Mouse (Mus musculus): ENCODE data around the gene Pik3ap1. TPM values are rescaled to one million over a fixed set of nuclear protein-coding genes. Genes with fewer than 3 reads are reported as not detected.
"Not testable (repeated sequence)": the region's sequence is repeated elsewhere in the genome, so short reads cannot be mapped to it uniquely, and the experiment has no call there.

Gene Pik3ap1
- 1.9 and 2.0 TPM in 2 replicates for polyA plus RNA-seq (2015; fragmentation: Nextera tagmentation; extraction: Ambion mirVana)

DNA sequence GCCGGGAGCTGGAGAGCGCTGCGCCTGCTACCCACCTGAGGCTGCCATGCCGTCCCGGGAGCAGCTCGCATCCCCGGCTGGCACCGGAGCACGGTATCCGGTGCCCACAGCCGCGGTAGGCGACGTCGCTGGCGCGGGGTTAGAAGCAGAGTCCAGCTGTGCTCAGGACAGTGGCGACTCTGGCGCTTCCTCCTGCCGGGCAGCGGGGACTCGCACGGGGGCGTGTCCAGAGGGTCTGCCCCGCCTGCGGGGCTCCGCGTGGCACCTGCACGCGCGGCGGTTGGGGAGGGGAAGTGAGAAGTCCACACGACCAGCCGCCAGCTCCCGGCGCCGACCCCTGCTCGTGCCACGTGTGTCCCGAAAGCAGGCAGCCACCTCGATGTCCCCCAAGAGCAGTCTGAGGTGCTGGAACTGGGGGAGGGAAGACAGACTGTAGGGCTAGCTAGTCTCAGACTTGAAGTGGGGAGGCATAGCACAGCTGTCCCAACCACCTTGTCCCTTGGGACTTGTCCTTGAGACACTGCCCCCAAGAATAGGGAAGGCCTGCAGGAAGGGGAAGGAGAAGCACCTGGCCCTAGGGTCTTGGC is at the start of gene Pik3ap1:
Gene Pik3ap1, minus strand, starts transcription at position 181 of the 587 bp plus-strand sequence.
- Histone ChIP-seq H3K27ac (ENCODE audit: low read length) (no peak within 1 kb of the TSS), H3K4me1 (ENCODE audit: control insufficient read depth, insufficient read depth, low read length) (peaks cover 8% of the 10 kb centered on the region; the same call in 1 of the 2 replicates), H3K4me3 (ENCODE audit: low read depth, low read length) (peak within 1 kb of the TSS; percentile 45), H3K9ac (ENCODE audit: low read depth, low read length) (peak within 1 kb of the TSS; percentile 54), H3K9me3 (replicated peaks; ENCODE audit: control insufficient read depth, low read length, poor library complexity, severe bottlenecking) (no peaks in the 10 kb centered on the region), H3K27me3 (ENCODE audit: control insufficient read depth, insufficient read depth, low read depth, low read length) (peaks cover 17% of the 10 kb centered on the region), H3K36me3 (ENCODE audit: control insufficient read depth, insufficient read depth, low read length) (no peaks in the 10 kb centered on the region), H3K4me2 (ENCODE audit: low read length) (peak within 1 kb of the TSS; percentile 88)
- no peak for ATAC-seq
- WGBS, result under 1% methylated on average over 34 of the region's 41 CpGs

- ATAC-seq; H3K4me3 ChIP-seq (ENCODE audit: low read depth, low read length): not testable (repeated sequence)
- WGBS, result no CpG with 5 or more reads among the region's 6 CpGs
Observed at GRCm38 (mm10) chr19:41431512-41432164, 46.7 kb upstream of the Pik3ap1 start.

DNA sequence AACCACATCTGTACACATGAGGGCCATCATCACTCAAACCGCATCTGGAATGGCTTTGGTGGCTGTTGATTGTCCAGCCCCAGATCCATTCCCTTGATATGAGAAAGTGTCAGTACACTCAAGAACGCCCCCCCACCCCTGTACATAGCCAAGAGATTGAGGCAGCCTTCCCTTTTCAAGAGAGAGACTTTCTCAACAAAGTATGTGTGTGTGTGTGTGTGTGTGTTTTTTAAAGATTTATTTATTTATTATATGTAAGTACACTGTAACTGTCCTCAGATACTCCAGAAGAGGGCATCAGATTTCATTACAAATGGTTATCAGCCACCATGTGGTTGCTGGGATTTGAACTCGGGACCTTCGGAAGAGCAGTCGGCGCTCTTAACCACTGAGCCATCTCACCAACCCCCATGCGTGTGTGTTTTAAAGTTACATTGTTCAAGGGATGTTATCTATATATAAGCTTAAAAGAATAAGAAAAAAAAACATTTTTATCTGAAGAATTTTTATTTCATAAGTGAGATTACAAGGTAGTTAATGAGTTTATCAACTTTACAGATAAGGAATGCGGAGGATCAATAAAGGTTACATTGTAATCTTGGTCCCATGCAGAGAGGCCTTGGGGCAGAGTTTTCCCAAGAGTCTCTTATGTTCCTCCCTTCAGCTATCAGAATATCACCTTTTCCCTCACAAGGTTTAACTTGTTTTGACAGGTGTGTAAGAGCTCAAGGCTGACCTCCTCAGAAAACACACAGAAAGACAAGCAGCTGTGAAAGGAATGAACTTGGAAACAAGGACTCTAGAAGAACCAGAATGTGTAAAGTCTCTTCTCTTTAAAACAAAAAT is 41.2 kb upstream of the Pik3ap1 start:
- not testable (repeated sequence) for H3K27ac ChIP-seq (ENCODE audit: low read length); H3K4me2 ChIP-seq (ENCODE audit: low read length); H3K36me3 ChIP-seq (ENCODE audit: control insufficient read depth, insufficient read depth, low read length); H3K27me3 ChIP-seq (ENCODE audit: control insufficient read depth, insufficient read depth, low read depth, low read length); ATAC-seq; H3K9ac ChIP-seq (ENCODE audit: low read depth, low read length); H3K9me3 ChIP-seq (replicated peaks; ENCODE audit: control insufficient read depth, low read length, poor library complexity, severe bottlenecking); H3K4me1 ChIP-seq (ENCODE audit: control insufficient read depth, insufficient read depth, low read length); H3K4me3 ChIP-seq (ENCODE audit: low read depth, low read length)
- no CpG with 5 or more reads among the region's 8 CpGs for WGBS

More at GRCm38 (mm10) chr19:41431512-41432164, 46.7 kb upstream of the Pik3ap1 start:
- H3K4me1 ChIP-seq (ENCODE audit: control insufficient read depth, insufficient read depth, low read length); H3K36me3 ChIP-seq (ENCODE audit: control insufficient read depth, insufficient read depth, low read length); H3K9ac ChIP-seq (ENCODE audit: low read depth, low read length); H3K27ac ChIP-seq (ENCODE audit: low read length); H3K27me3 ChIP-seq (ENCODE audit: control insufficient read depth, insufficient read depth, low read depth, low read length); H3K4me2 ChIP-seq (ENCODE audit: low read length); H3K9me3 ChIP-seq (replicated peaks; ENCODE audit: control insufficient read depth, low read length, poor library complexity, severe bottlenecking): not testable (repeated sequence)

GRCm38 (mm10) chr19:41421264-41421663 is 36.4 kb upstream of the Pik3ap1 start:
- WGBS, result 76% methylated on average over 2 of the region's 2 CpGs
- no peak overlapping the region for H3K9ac ChIP-seq (ENCODE audit: low read depth, low read length)
- H3K4me3 ChIP-seq (ENCODE audit: low read depth, low read length), result no peak overlapping the region
- no peaks in the 10 kb centered on the region for H3K36me3 ChIP-seq (ENCODE audit: control insufficient read depth, insufficient read depth, low read length)
- no peaks in the 10 kb centered on the region for H3K9me3 ChIP-seq (replicated peaks; ENCODE audit: control insufficient read depth, low read length, poor library complexity, severe bottlenecking)
- no peak overlapping the region for H3K4me2 ChIP-seq (ENCODE audit: low read length)
- no peaks in the 10 kb centered on the region for H3K27me3 ChIP-seq (ENCODE audit: control insufficient read depth, insufficient read depth, low read depth, low read length)
- no peak for ATAC-seq
- no peak overlapping the region for H3K27ac ChIP-seq (ENCODE audit: low read length)
- H3K4me1 ChIP-seq (ENCODE audit: control insufficient read depth, insufficient read depth, low read length), result no peaks in the 10 kb centered on the region

GRCm38 (mm10) chr19:41418786-41419185 is 33.9 kb upstream of the Pik3ap1 start:
- no peaks in the 10 kb centered on the region for H3K27me3 ChIP-seq (ENCODE audit: control insufficient read depth, insufficient read depth, low read depth, low read length)
- H3K4me3 ChIP-seq (ENCODE audit: low read depth, low read length), result no peak overlapping the region
- no peaks in the 10 kb centered on the region for H3K4me1 ChIP-seq (ENCODE audit: control insufficient read depth, insufficient read depth, low read length)
- 68% methylated on average over 2 of the region's 2 CpGs for WGBS
- no peak for ATAC-seq
- H3K4me2 ChIP-seq (ENCODE audit: low read length), result no peak overlapping the region
- H3K36me3 ChIP-seq (ENCODE audit: control insufficient read depth, insufficient read depth, low read length), result no peaks in the 10 kb centered on the region
- H3K9ac ChIP-seq (ENCODE audit: low read depth, low read length), result no peak overlapping the region
- H3K9me3 ChIP-seq (replicated peaks; ENCODE audit: control insufficient read depth, low read length, poor library complexity, severe bottlenecking), result no peaks in the 10 kb centered on the region
- H3K27ac ChIP-seq (ENCODE audit: low read length), result no peak overlapping the region

GRCm38 (mm10) chr19:41417995-41418394 is 33.1 kb upstream of the Pik3ap1 start:
- WGBS, result 55% methylated on average over 5 of the region's 5 CpGs

GRCm38 (mm10) chr19:41416201-41416600 is 31.3 kb upstream of the Pik3ap1 start:
- Histone ChIP-seq H3K9ac (ENCODE audit: low read depth, low read length) (no peak overlapping the region), H3K4me1 (ENCODE audit: control insufficient read depth, insufficient read depth, low read length) (no peaks in the 10 kb centered on the region), H3K4me2 (ENCODE audit: low read length) (no peak overlapping the region), H3K27ac (ENCODE audit: low read length) (no peak overlapping the region), H3K4me3 (ENCODE audit: low read depth, low read length) (no peak overlapping the region), H3K36me3 (ENCODE audit: control insufficient read depth, insufficient read depth, low read length) (no peaks in the 10 kb centered on the region), H3K9me3 (replicated peaks; ENCODE audit: control insufficient read depth, low read length, poor library complexity, severe bottlenecking) (no peaks in the 10 kb centered on the region; the same call in 1 of the 2 replicates), H3K27me3 (ENCODE audit: control insufficient read depth, insufficient read depth, low read depth, low read length) (no peaks in the 10 kb centered on the region)
- WGBS, result 38% methylated on average over 10 of the region's 10 CpGs
- ATAC-seq, result no peak

More at GRCm38 (mm10) chr19:41417995-41418394, 33.1 kb upstream of the Pik3ap1 start:
- Histone ChIP-seq H3K4me3 (ENCODE audit: low read depth, low read length) (no peak overlapping the region), H3K9me3 (replicated peaks; ENCODE audit: control insufficient read depth, low read length, poor library complexity, severe bottlenecking) (no peaks in the 10 kb centered on the region), H3K4me1 (ENCODE audit: control insufficient read depth, insufficient read depth, low read length) (no peaks in the 10 kb centered on the region), H3K27me3 (ENCODE audit: control insufficient read depth, insufficient read depth, low read depth, low read length) (no peaks in the 10 kb centered on the region), H3K4me2 (ENCODE audit: low read length) (no peak overlapping the region), H3K9ac (ENCODE audit: low read depth, low read length) (no peak overlapping the region), H3K36me3 (ENCODE audit: control insufficient read depth, insufficient read depth, low read length) (no peaks in the 10 kb centered on the region), H3K27ac (ENCODE audit: low read length) (no peak overlapping the region)
- no peak for ATAC-seq

DNA sequence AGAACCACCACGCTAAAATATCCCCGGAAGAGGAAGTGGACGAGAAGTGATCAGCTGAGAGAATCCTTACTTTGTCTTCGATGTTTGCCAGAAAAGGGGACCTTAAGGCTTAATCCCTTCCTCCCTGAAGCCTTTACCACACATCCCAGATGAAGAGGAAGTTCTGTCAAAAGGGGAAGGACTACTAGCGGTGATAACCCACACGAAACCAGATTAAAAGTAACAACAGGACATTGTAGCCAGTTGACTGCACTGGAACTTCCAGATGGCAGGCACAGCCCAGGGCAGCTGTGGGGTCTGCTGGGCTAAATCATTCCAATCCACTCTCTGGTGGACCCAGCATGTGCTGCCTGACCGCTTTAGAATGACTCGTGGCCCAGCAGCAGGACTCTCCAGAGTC is 17.7 kb upstream of the Pik3ap1 start:
- H3K27me3 ChIP-seq (ENCODE audit: control insufficient read depth, insufficient read depth, low read depth, low read length), result no peaks in the 10 kb centered on the region
- H3K9ac ChIP-seq (ENCODE audit: low read depth, low read length), result no peak overlapping the region
- 86% methylated on average over 8 of the region's 8 CpGs for WGBS
- no peaks in the 10 kb centered on the region for H3K4me1 ChIP-seq (ENCODE audit: control insufficient read depth, insufficient read depth, low read length)
- no peak overlapping the region for H3K4me3 ChIP-seq (ENCODE audit: low read depth, low read length)
- no peaks in the 10 kb centered on the region for H3K36me3 ChIP-seq (ENCODE audit: control insufficient read depth, insufficient read depth, low read length)
- H3K4me2 ChIP-seq (ENCODE audit: low read length), result no peak overlapping the region
- no peak for ATAC-seq
- no peaks in the 10 kb centered on the region; the same call in 1 of the 2 replicates for H3K9me3 ChIP-seq (replicated peaks; ENCODE audit: control insufficient read depth, low read length, poor library complexity, severe bottlenecking)
- H3K27ac ChIP-seq (ENCODE audit: low read length), result no peak overlapping the region
